Mouse (Mus musculus) urinary bladder, adult 18-20 months (tissue): ENCODE data around the gene Dner.

Experiments used
- DNase-seq, 2 experiments: peaks; one replicate each; pipeline ENCODE4 v3.0.0; 2022; ENCODE audit warnings: low spot score in 2 of 2, mixed read lengths in 2 of 2

Dner gene

GRCm38 (mm10) chr1:84695517-84696411, at the start of gene Dner:
TSS of gene Dner (minus strand) at chr1:84696221.
- DNase-seq: peak; percentile 56 to 61

- DNase-seq: no peak
Observed at GRCm38 (mm10) chr1:84742156-84742555, 46.1 kb upstream of the Dner start.

GRCm38 (mm10) chr1:84740080-84740479, 44.1 kb upstream of the Dner start:
- no peak for DNase-seq

GRCm38 (mm10) chr1:84737097-84737496, 41.1 kb upstream of the Dner start:
- DNase-seq: no peak

- no peak for DNase-seq
Observed at GRCm38 (mm10) chr1:84733799-84734198, 37.8 kb upstream of the Dner start.

- no peak for DNase-seq
Observed at GRCm38 (mm10) chr1:84731763-84732162, 35.7 kb upstream of the Dner start.

- no peak for DNase-seq
Observed at GRCm38 (mm10) chr1:84722841-84723240, 26.8 kb upstream of the Dner start.

GRCm38 (mm10) chr1:84722371-84722770, 26.4 kb upstream of the Dner start:
- no peak for DNase-seq

- DNase-seq: no peak
Observed at GRCm38 (mm10) chr1:84721942-84722341, 25.9 kb upstream of the Dner start.

GRCm38 (mm10) chr1:84709810-84710785, 14.1 kb upstream of the Dner start:
- no peak for DNase-seq

- no peak for DNase-seq
Observed at GRCm38 (mm10) chr1:84709406-84709805, 13.4 kb upstream of the Dner start.

- DNase-seq: no peak
Observed at GRCm38 (mm10) chr1:84700254-84700653, 4.2 kb upstream of the Dner start.

GRCm38 (mm10) chr1:84697136-84697535, 1.1 kb upstream of the Dner start:
- no peak for DNase-seq

GRCm38 (mm10) chr1:84694688-84695474, 1.1 kb downstream of the Dner start:
- DNase-seq: no peak

GRCm38 (mm10) chr1:84677910-84678309, 18.1 kb downstream of the Dner start:
- DNase-seq: no peak

GRCm38 (mm10) chr1:84668100-84668846, 27.7 kb downstream of the Dner start:
- no peak for DNase-seq

GRCm38 (mm10) chr1:84667660-84668059, 28.4 kb downstream of the Dner start:
- no peak for DNase-seq

GRCm38 (mm10) chr1:84664377-84665118, 31.5 kb downstream of the Dner start:
- no peak for DNase-seq

- no peak for DNase-seq
Observed at GRCm38 (mm10) chr1:84646781-84647180, 49.2 kb downstream of the Dner start.

- no peak for DNase-seq
Observed at GRCm38 (mm10) chr1:84640463-84640862, 55.6 kb downstream of the Dner start.
